Mouse (Mus musculus) forebrain, embryonic 15.5 days (tissue): ENCODE results near the gene Ren1. TPM values are rescaled to one million over a fixed set of nuclear protein-coding genes. Genes with fewer than 3 reads are reported as not detected.
A peak's percentile ranks its signal among the peaks of the same experiment; 100 is the strongest.

Source experiments
- ATAC-seq: fragments of 200-750 bp; cut with Nextera tagmentation; replicated peaks from 2 replicates; pipeline ENCODE4 v1.8.0; 2017; ENCODE audit warnings: mild to moderate bottlenecking, moderate TSS enrichment, moderate library complexity
- H3K27ac ChIP-seq: fragments of 300-500 bp; sonication (generic); replicated peaks from 2 replicates; pipeline ENCODE4 v1.5.1; 2015; ENCODE audit warnings: mild to moderate bottlenecking, inconsistent platforms
- H3K27me3 ChIP-seq: fragments of 300-500 bp; sonication (generic); 2 replicates; pipeline ENCODE4 v1.6.1; 2015; ENCODE audit warnings: inconsistent platforms
- H3K36me3 ChIP-seq: fragments of 300-500 bp; sonication (generic); 2 replicates; pipeline ENCODE4 v1.6.1; 2015; ENCODE audit warnings: mild to moderate bottlenecking, inconsistent platforms
- H3K4me1 ChIP-seq: fragments of 300-500 bp; sonication (generic); 2 replicates; pipeline ENCODE4 v1.6.1; 2015; ENCODE audit warnings: inconsistent platforms
- H3K4me2 ChIP-seq: fragments of 300-500 bp; sonication (generic); replicated peaks from 2 replicates; pipeline ENCODE4 v1.6.1; 2015; ENCODE audit warnings: mild to moderate bottlenecking, inconsistent platforms
- H3K4me3 ChIP-seq: fragments of 300-500 bp; sonication (generic); 2 replicates; pipeline ENCODE4 v1.5.1; 2015; ENCODE audit warnings: mild to moderate bottlenecking, inconsistent platforms
- H3K9ac ChIP-seq: fragments of 300-500 bp; sonication (generic); replicated peaks from 2 replicates; pipeline ENCODE4 v1.6.1; 2015; ENCODE audit warnings: mild to moderate bottlenecking, inconsistent platforms
- H3K9me3 ChIP-seq: fragments of 300-500 bp; sonication (generic); 2 replicates; pipeline ENCODE4 v1.6.1; 2016; ENCODE audit warnings: inconsistent platforms
- WGBS: fragments of 180-500 bp; shearing (Covaris S2); methylation state at CpG from one replicate; pipeline ENCODE4 v1.1.7; 2015; ENCODE audit warnings: mixed read lengths; 5-methylcytosine and 5-hydroxymethylcytosine counted together
- polyA plus RNA-seq: library from polyadenylated mRNA; unstranded; fragments of >200 nt; fragmentation: Nextera tagmentation; extraction: Ambion mirVana; gene quantifications from 2 replicates; pipeline ENCODE4 v1.2.1, GENCODE M21; 2015

Ren1 gene
- polyA plus RNA-seq: not detected in 2 replicates

GRCm38 (mm10) chr1:133350210-133350609, at the start of gene Ren1:
Ren1 (plus strand) TSS chr1:133350510.
- no peaks in the 10 kb centered on the region for H3K9me3 ChIP-seq
- no peaks in the 10 kb centered on the region for H3K27me3 ChIP-seq
- no peaks in the 10 kb centered on the region for H3K36me3 ChIP-seq
- no peak for ATAC-seq
- peaks cover 14% of the 10 kb centered on the region for H3K4me1 ChIP-seq
- peak within 1 kb of the TSS; percentile 39; the same call in 1 of the 2 replicates for H3K27ac ChIP-seq
- H3K4me2 ChIP-seq: no peak within 1 kb of the TSS
- WGBS: 76% methylated on average over 1 of the region's 1 CpGs
- no peak within 1 kb of the TSS for H3K9ac ChIP-seq
- no peak within 1 kb of the TSS for H3K4me3 ChIP-seq

- no peaks in the 10 kb centered on the region for H3K9me3 ChIP-seq
Observed at GRCm38 (mm10) chr1:133302540-133302939, 47.8 kb upstream of the Ren1 start.

GRCm38 (mm10) chr1:133306842-133307241, 43.5 kb upstream of the Ren1 start:
- peak; percentile 12; the same call in 1 of the 2 replicates for ATAC-seq
- Histone ChIP-seq H3K9me3 (no peaks in the 10 kb centered on the region), H3K9ac (no peak overlapping the region), H3K27ac (no peak overlapping the region), H3K27me3 (no peaks in the 10 kb centered on the region; the same call in 1 of the 2 replicates), H3K4me3 (no peak overlapping the region), H3K4me2 (no peak overlapping the region), H3K4me1 (peaks cover 18% of the 10 kb centered on the region), H3K36me3 (no peaks in the 10 kb centered on the region)
- 2% methylated on average over 4 of the region's 4 CpGs for WGBS

More at GRCm38 (mm10) chr1:133302540-133302939, 47.8 kb upstream of the Ren1 start:
- Histone ChIP-seq H3K4me2 (no peak overlapping the region), H3K4me1 (peaks cover 14% of the 10 kb centered on the region), H3K4me3 (no peak overlapping the region), H3K36me3 (no peaks in the 10 kb centered on the region; the same call in 1 of the 2 replicates), H3K9ac (no peak overlapping the region), H3K27ac (no peak overlapping the region), H3K27me3 (no peaks in the 10 kb centered on the region)
- ATAC-seq: no peak; the same call in 1 of the 2 replicates
- WGBS: 27% methylated on average over 3 of the region's 3 CpGs

- Histone ChIP-seq H3K4me2 (no peak overlapping the region), H3K4me1 (peaks cover 18% of the 10 kb centered on the region), H3K27ac (no peak overlapping the region), H3K9ac (no peak overlapping the region), H3K4me3 (no peak overlapping the region), H3K36me3 (no peaks in the 10 kb centered on the region), H3K27me3 (no peaks in the 10 kb centered on the region; the same call in 1 of the 2 replicates), H3K9me3 (no peaks in the 10 kb centered on the region)
- 0 out of 2 replicates have a peak, but pooled peaks have one; percentile 35 for ATAC-seq
- WGBS: 12% methylated on average over 6 of the region's 6 CpGs
Observed at GRCm38 (mm10) chr1:133307318-133307717, 43.0 kb upstream of the Ren1 start.

- no peak for ATAC-seq
- no peak within 1 kb of the TSS for H3K9ac ChIP-seq
- H3K4me3 ChIP-seq: no peak within 1 kb of the TSS
- H3K4me1 ChIP-seq: peaks cover 21% of the 10 kb centered on the region
- no peak within 1 kb of the TSS for H3K27ac ChIP-seq
- H3K27me3 ChIP-seq: no peaks in the 10 kb centered on the region; the same call in 1 of the 2 replicates
- 75% methylated on average over 14 of the region's 14 CpGs for WGBS
- H3K36me3 ChIP-seq: no peaks in the 10 kb centered on the region
- H3K4me2 ChIP-seq: no peak within 1 kb of the TSS
- H3K9me3 ChIP-seq: no peaks in the 10 kb centered on the region
Observed at GRCm38 (mm10) chr1:133309652-133310267, 40.5 kb upstream of the Ren1 start, which contains the start of gene Golt1a. Golt1a (plus strand) TSS chr1:133309800.

- peaks cover 21% of the 10 kb centered on the region for H3K4me1 ChIP-seq
- ATAC-seq: no peak
- H3K9ac ChIP-seq: no peak overlapping the region
- no peak overlapping the region for H3K4me2 ChIP-seq
- H3K4me3 ChIP-seq: no peak overlapping the region
- WGBS: 61% methylated on average over 4 of the region's 4 CpGs
- peak overlapping the region; percentile 73; the same call in 1 of the 2 replicates for H3K27ac ChIP-seq
- no peaks in the 10 kb centered on the region for H3K36me3 ChIP-seq
- no peaks in the 10 kb centered on the region for H3K9me3 ChIP-seq
- H3K27me3 ChIP-seq: no peaks in the 10 kb centered on the region; the same call in 1 of the 2 replicates
Observed at GRCm38 (mm10) chr1:133311240-133311639, 39.1 kb upstream of the Ren1 start.

GRCm38 (mm10) chr1:133311946-133312345, 38.4 kb upstream of the Ren1 start:
- Histone ChIP-seq H3K27ac (peak overlapping the region; percentile 73), H3K4me1 (peaks cover 18% of the 10 kb centered on the region), H3K36me3 (no peaks in the 10 kb centered on the region), H3K9me3 (no peaks in the 10 kb centered on the region), H3K9ac (0 out of 2 replicates have a peak overlapping the region, but pooled peaks have one; percentile 10), H3K4me2 (peak overlapping the region; percentile 28), H3K27me3 (no peaks in the 10 kb centered on the region; the same call in 1 of the 2 replicates), H3K4me3 (no peak overlapping the region)
- WGBS: 9% methylated on average over 10 of the region's 10 CpGs
- peak; percentile 77 for ATAC-seq

- Histone ChIP-seq H3K27me3 (no peaks in the 10 kb centered on the region; the same call in 1 of the 2 replicates), H3K36me3 (no peaks in the 10 kb centered on the region), H3K9me3 (no peaks in the 10 kb centered on the region), H3K4me1 (peaks cover 14% of the 10 kb centered on the region), H3K27ac (no peak overlapping the region), H3K4me2 (no peak overlapping the region), H3K4me3 (no peak overlapping the region), H3K9ac (no peak overlapping the region)
- ATAC-seq: no peak
- WGBS: 22% methylated on average over 8 of the region's 8 CpGs
Observed at GRCm38 (mm10) chr1:133314364-133314763, 35.9 kb upstream of the Ren1 start.

- Histone ChIP-seq H3K27ac (no peak overlapping the region), H3K4me2 (no peak overlapping the region), H3K36me3 (no peaks in the 10 kb centered on the region), H3K27me3 (no peaks in the 10 kb centered on the region), H3K9me3 (no peaks in the 10 kb centered on the region), H3K4me1 (peaks cover 14% of the 10 kb centered on the region), H3K9ac (no peak overlapping the region), H3K4me3 (no peak overlapping the region)
- ATAC-seq: no peak
- 85% methylated on average over 6 of the region's 6 CpGs for WGBS
Observed at GRCm38 (mm10) chr1:133315775-133316174, 34.5 kb upstream of the Ren1 start.

GRCm38 (mm10) chr1:133316577-133316976, 33.7 kb upstream of the Ren1 start:
- ATAC-seq: no peak
- WGBS: 82% methylated on average over 4 of the region's 4 CpGs
- H3K4me2 ChIP-seq: no peak overlapping the region

GRCm38 (mm10) chr1:133317149-133317548, 33.2 kb upstream of the Ren1 start:
- Histone ChIP-seq H3K36me3 (no peaks in the 10 kb centered on the region), H3K4me1 (peaks cover 7% of the 10 kb centered on the region), H3K27me3 (no peaks in the 10 kb centered on the region), H3K9ac (no peak overlapping the region), H3K27ac (no peak overlapping the region), H3K9me3 (no peaks in the 10 kb centered on the region), H3K4me2 (no peak overlapping the region), H3K4me3 (no peak overlapping the region)
- WGBS: 84% methylated on average over 1 of the region's 1 CpGs
- no peak for ATAC-seq

More at GRCm38 (mm10) chr1:133316577-133316976, 33.7 kb upstream of the Ren1 start:
- H3K4me1 ChIP-seq: peaks cover 13% of the 10 kb centered on the region
- no peaks in the 10 kb centered on the region for H3K36me3 ChIP-seq
- no peak overlapping the region for H3K9ac ChIP-seq
- no peak overlapping the region for H3K4me3 ChIP-seq
- H3K27me3 ChIP-seq: no peaks in the 10 kb centered on the region
- no peak overlapping the region for H3K27ac ChIP-seq
- no peaks in the 10 kb centered on the region for H3K9me3 ChIP-seq

- Histone ChIP-seq H3K9me3 (no peaks in the 10 kb centered on the region), H3K4me2 (no peak within 1 kb of the TSS), H3K4me3 (no peak within 1 kb of the TSS), H3K27ac (no peak within 1 kb of the TSS), H3K27me3 (no peaks in the 10 kb centered on the region), H3K36me3 (no peaks in the 10 kb centered on the region), H3K4me1 (no peaks in the 10 kb centered on the region), H3K9ac (no peak within 1 kb of the TSS)
- 0 out of 2 replicates have a peak, but pooled peaks have one; percentile 43 for ATAC-seq
- 67% methylated on average over 13 of the region's 13 CpGs for WGBS
Observed at GRCm38 (mm10) chr1:133321267-133321925, 28.9 kb upstream of the Ren1 start, which contains the start of gene Kiss1. Kiss1 (plus strand) TSS chr1:133321875.
